Mouse (Mus musculus) forebrain, embryonic 11.5 days (tissue): Measurements from ENCODE around the gene Tedc1. TPM values are rescaled to one million over a fixed set of nuclear protein-coding genes. Genes with fewer than 3 reads are reported as not detected.

Experiments used
- polyA plus RNA-seq: library from polyadenylated mRNA; unstranded; fragments of >200 nt; fragmentation: Nextera tagmentation; extraction: Ambion mirVana; gene quantifications from 2 replicates; pipeline ENCODE4 v1.2.1, GENCODE M21; 2014

Gene Tedc1
- polyA plus RNA-seq, 1 experiment from 2014 or later: 57.2 TPM

Other genes starting within 250 kb of the Tedc1 start
- 3.2 and 4.3 TPM in 2 replicates for gene Jag2, start 226.6 kb upstream of the Tedc1 start, polyA plus RNA-seq
- 57.6 and 59.2 TPM in 2 replicates for gene Nudt14, start 214.3 kb upstream of the Tedc1 start, polyA plus RNA-seq
- 26.7 and 27.8 TPM in 2 replicates for gene Btbd6, start 179.9 kb upstream of the Tedc1 start, polyA plus RNA-seq
- gene Brf1, start 155.7 kb upstream of the Tedc1 start, polyA plus RNA-seq: 67.3 and 70.8 TPM in 2 replicates
- gene Pacs2, start 141.9 kb upstream of the Tedc1 start, polyA plus RNA-seq: 24.7 and 25.6 TPM in 2 replicates
- not detected in 2 replicates for gene Tex22, start 81.9 kb upstream of the Tedc1 start, polyA plus RNA-seq
- 25.3 and 27.7 TPM in 2 replicates for gene Mta1, start 58.1 kb upstream of the Tedc1 start, polyA plus RNA-seq
- gene Crip2, start 16.2 kb upstream of the Tedc1 start, polyA plus RNA-seq: 186 and 217 TPM in 2 replicates
- 61.3 and 66.5 TPM in 2 replicates for gene Crip1, start 10.1 kb upstream of the Tedc1 start, polyA plus RNA-seq
- gene Tmem121, start 29.5 kb downstream of the Tedc1 start, polyA plus RNA-seq: 17.0 and 20.3 TPM in 2 replicates